In genomic region chr5:117152944-117153343, GRCm38 (mm10) we compare ENCODE assay signal across 17 mouse cellular contexts. TPM values are rescaled to one million over a fixed set of nuclear protein-coding genes. Genes with fewer than 3 reads are reported as not detected.
DNase-seq lines count a peak whose midpoint lies in the region; ATAC-seq and TF ChIP-seq lines count a peak whose summit lies in the region.
"Had no signal": no experiment of that assay in that cellular context is flagged by ENCODE, and none has a peak within 500 bp of the region (broad histone marks: within the 10 kb centered on the region; RNA-seq: fewer than 3 reads in every experiment).

No protein-coding gene starts in this region.

- H3K4me3 ChIP-seq in gastrocnemius, adult 2 months: no peak overlapping the region
- no peak overlapping the region for H3K4me3 ChIP-seq in liver, embryonic 14.5 days (ENCODE audit: insufficient read depth in 1 of 2, low read depth in 2 of 2, low read length in 2 of 2)
- H3K4me3 ChIP-seq in liver, embryonic 12.5 days: no peak overlapping the region
- H3K4me3 ChIP-seq in E14TG2a.4 (replicated peaks; ENCODE audit: low read length): no peak overlapping the region
- H3K4me3 ChIP-seq: erythroblast, embryonic 14.5 days; forebrain, embryonic 13.5 days; neural tube, embryonic 13.5 days had no signal

- peak overlapping the region; percentile 70 for H3K27ac ChIP-seq in gastrocnemius, adult 2 months
- no peak overlapping the region for H3K27ac ChIP-seq in liver, embryonic 14.5 days
- no peak overlapping the region for H3K27ac ChIP-seq in liver, embryonic 12.5 days
- H3K27ac ChIP-seq: forebrain, embryonic 13.5 days; hindbrain, postnatal 0 days; macrophage; neural tube, embryonic 13.5 days had no signal

- no peaks in the 10 kb centered on the region for H3K9me3 ChIP-seq in liver, embryonic 14.5 days (ENCODE audit: control insufficient read depth, low read length)
- H3K9me3 ChIP-seq in liver, embryonic 12.5 days (replicated peaks): no peaks in the 10 kb centered on the region
- H3K9me3 ChIP-seq in E14TG2a.4 (ENCODE audit: low read length): no peaks in the 10 kb centered on the region
- H3K9me3 ChIP-seq: neural tube, embryonic 13.5 days had no signal

- peaks cover 34% of the 10 kb centered on the region for H3K36me3 ChIP-seq in liver, embryonic 14.5 days (replicated peaks; ENCODE audit: control insufficient read depth, insufficient read depth, low read depth)
- H3K36me3 ChIP-seq in liver, embryonic 12.5 days: peaks cover 79% of the 10 kb centered on the region
- H3K36me3 ChIP-seq in E14TG2a.4 (ENCODE audit: insufficient read depth, low read length): 0 out of 2 replicates have a peak, but pooled peaks cover 5% of the 10 kb centered on the region
- H3K36me3 ChIP-seq: neural tube, embryonic 13.5 days had no signal

- no peaks in the 10 kb centered on the region for H3K27me3 ChIP-seq in liver, embryonic 14.5 days (ENCODE audit: control insufficient read depth, insufficient read depth, low read length)
- no peaks in the 10 kb centered on the region for H3K27me3 ChIP-seq in liver, embryonic 12.5 days (replicated peaks)
- no peaks in the 10 kb centered on the region for H3K27me3 ChIP-seq in E14TG2a.4 (ENCODE audit: insufficient read depth, low read length)
- H3K27me3 ChIP-seq: forebrain, embryonic 13.5 days; neural tube, embryonic 13.5 days had no signal

- no peak for TF ChIP-seq EP300 in liver, embryonic 14.5 days (IDR thresholded peaks at IDR 0.05; ENCODE audit: low read depth)

- intact Hi-C loops in gastrocnemius, adult 2 months (cut with DNase I): no loop called here

- no peak overlapping the region for H3K9ac ChIP-seq in liver, embryonic 14.5 days (replicated peaks)
- no peak overlapping the region for H3K9ac ChIP-seq in liver, embryonic 12.5 days
- H3K9ac ChIP-seq: forebrain, embryonic 13.5 days; neural tube, embryonic 13.5 days had no signal

- peak; percentile 31; the same call in 1 of the 2 replicates for TF ChIP-seq CTCF in gastrocnemius, adult 2 months (IDR thresholded peaks at IDR 0.05)
- peak; percentile 34; the same call in 1 of the 2 replicates for TF ChIP-seq CTCF in liver, embryonic 14.5 days (IDR thresholded peaks at IDR 0.05; ENCODE audit: low read depth)
- TF ChIP-seq CTCF in E14TG2a.4 (conservative IDR thresholded peaks at IDR 0.05; ENCODE audit: low read length): peak; percentile 25

- H3K4me2 ChIP-seq in liver, embryonic 14.5 days (ENCODE audit: low read depth): no peak overlapping the region
- no peak overlapping the region for H3K4me2 ChIP-seq in liver, embryonic 12.5 days
- H3K4me2 ChIP-seq: forebrain, embryonic 13.5 days; midbrain, embryonic 11.5 days; neural tube, embryonic 13.5 days had no signal

- no peak for ATAC-seq in liver, embryonic 14.5 days (ENCODE audit: insufficient read depth)
- no peak for ATAC-seq in liver, embryonic 12.5 days
- ATAC-seq: forebrain, embryonic 13.5 days; hindbrain, postnatal 0 days had no signal

- DNase-seq in gastrocnemius, adult 2 months: no peak
- DNase-seq in gastrocnemius, postnatal 4 days (ENCODE audit: low spot score in 2 of 2): no peak
- DNase-seq in liver, embryonic 14.5 days (ENCODE audit: low read depth in 3 of 3, low spot score in 3 of 3): no peak
- DNase-seq in ZHBTc4 (ENCODE audit: low read depth, low spot score): peak; percentile 25
- DNase-seq in urinary bladder, postnatal 4 days (ENCODE audit: low spot score in 2 of 2): no peak
- DNase-seq in spleen, adult 18-20 months: no peak
- DNase-seq: cerebellum, adult 8-10 months; lung, adult 18-20 months; right cerebral cortex, postnatal 25 days had no signal

- H3K4me1 ChIP-seq in liver, embryonic 14.5 days (replicated peaks; ENCODE audit: control insufficient read depth in 2 of 2, insufficient read depth in 2 of 2, low read length in 1 of 2): peaks cover 12% of the 10 kb centered on the region in 2 experiments; a peak in 3 of 4 replicates
- peaks cover 38% of the 10 kb centered on the region for H3K4me1 ChIP-seq in liver, embryonic 12.5 days
- H3K4me1 ChIP-seq in E14TG2a.4 (replicated peaks; ENCODE audit: low read depth, low read length): peaks cover 10% of the 10 kb centered on the region
- H3K4me1 ChIP-seq: forebrain, embryonic 13.5 days; neural tube, embryonic 13.5 days had no signal

RNA-seq across cellular contexts. Expression of gene Taok3, which starts 33.0 kb away (rescaled TPM):
- total RNA-seq in gastrocnemius, adult 2 months (2021): 1 to 10 TPM; 4.6 to 6.8 TPM
- total RNA-seq in gastrocnemius, postnatal 4 days (2021): 10 to 100 TPM; 13.7 to 14.7 TPM
- polyA plus RNA-seq in liver, embryonic 14.5 days (2012; rRNA removed): 14.7 and 17.1 TPM in 2 replicates
- 43.3 and 50.2 TPM in 2 replicates for polyA plus RNA-seq in liver, embryonic 14.5 days (2014; fragmentation: Nextera tagmentation; extraction: Ambion mirVana)
- 67.9 and 68.6 TPM in 2 replicates for polyA plus RNA-seq in liver, embryonic 12.5 days (2016; fragmentation: Nextera tagmentation; extraction: Ambion mirVana)

RNA-seq across cellular contexts. Expression of gene Suds3, which starts 37.0 kb away (rescaled TPM):
- total RNA-seq in gastrocnemius, adult 2 months (2021): 10 to 100 TPM; 71.7 to 94.8 TPM
- 10 to 100 TPM; 52.7 to 54.7 TPM for total RNA-seq in gastrocnemius, postnatal 4 days (2021)
- 16.2 and 22.7 TPM in 2 replicates for polyA plus RNA-seq in liver, embryonic 14.5 days (2012; rRNA removed)
- polyA plus RNA-seq in liver, embryonic 14.5 days (2014; fragmentation: Nextera tagmentation; extraction: Ambion mirVana): 19.7 and 19.8 TPM in 2 replicates
- polyA plus RNA-seq in liver, embryonic 12.5 days (2016; fragmentation: Nextera tagmentation; extraction: Ambion mirVana): 61.2 and 66.4 TPM in 2 replicates
